Mouse (Mus musculus): ENCODE results near the gene Txn1.

- no peak for TF ChIP-seq EP300 (IDR thresholded peaks at IDR 0.05; ENCODE audit: insufficient read depth, low read depth, low read length)
- no peak for TF ChIP-seq CTCF (IDR thresholded peaks at IDR 0.05; ENCODE audit: low read depth, low read length)
- TF ChIP-seq POLR2A (IDR thresholded peaks at IDR 0.05; ENCODE audit: insufficient read depth, low read length), result no peak
These were observed 1.2 kb upstream of the Txn1 start for GRCm38 (mm10) chr4:57957200-57958085.
